Mouse (Mus musculus): ENCODE measurements around the gene Taar7b. TPM values are rescaled to one million over a fixed set of nuclear protein-coding genes. Genes with fewer than 3 reads are reported as not detected.
A peak's percentile ranks its signal among the peaks of the same experiment; 100 is the strongest.

Gene Taar7b
- polyA plus RNA-seq (2016; fragmentation: Nextera tagmentation; extraction: Ambion mirVana), result not detected in 2 replicates

- H3K4me1 ChIP-seq (replicated peaks), result no peaks in the 10 kb centered on the region
- 89% methylated on average over 1 of the region's 1 CpGs for WGBS
- DNase-seq (ENCODE audit: low spot score), result no peak
- no peaks in the 10 kb centered on the region for H3K36me3 ChIP-seq
- H3K9me3 ChIP-seq, result no peaks in the 10 kb centered on the region
- H3K27me3 ChIP-seq (ENCODE audit: insufficient read depth, poor library complexity, severe bottlenecking), result no peaks in the 10 kb centered on the region
- H3K27ac ChIP-seq, result no peak within 1 kb of the TSS
- no peak within 1 kb of the TSS for H3K4me3 ChIP-seq
Observed at GRCm38 (mm10) chr10:23999639-24000038, at the start of gene Taar7b. Gene Taar7b, plus strand, starts transcription at chr10:23999939.

- no peak overlapping the region for H3K27ac ChIP-seq
- WGBS, result 88% methylated on average over 6 of the region's 6 CpGs
- DNase-seq (ENCODE audit: low spot score), result no peak
- no peak overlapping the region for H3K4me3 ChIP-seq
- no peaks in the 10 kb centered on the region for H3K27me3 ChIP-seq (ENCODE audit: insufficient read depth, poor library complexity, severe bottlenecking)
- no peaks in the 10 kb centered on the region for H3K4me1 ChIP-seq (replicated peaks)
- no peaks in the 10 kb centered on the region for H3K36me3 ChIP-seq
- no peaks in the 10 kb centered on the region for H3K9me3 ChIP-seq
Observed at GRCm38 (mm10) chr10:23951714-23952113, 48.0 kb upstream of the Taar7b start.

GRCm38 (mm10) chr10:23959071-23959470, 40.7 kb upstream of the Taar7b start:
- 75% methylated on average over 3 of the region's 3 CpGs for WGBS
- H3K27me3 ChIP-seq (ENCODE audit: insufficient read depth, poor library complexity, severe bottlenecking), result no peaks in the 10 kb centered on the region
- H3K4me1 ChIP-seq (replicated peaks), result no peaks in the 10 kb centered on the region

GRCm38 (mm10) chr10:23960444-23960915, 39.3 kb upstream of the Taar7b start, which contains the start of gene Taar4:
Gene Taar4, plus strand, starts transcription at chr10:23960494.
- Histone ChIP-seq H3K27me3 (ENCODE audit: insufficient read depth, poor library complexity, severe bottlenecking) (no peaks in the 10 kb centered on the region), H3K4me3 (no peak within 1 kb of the TSS), H3K27ac (no peak within 1 kb of the TSS), H3K4me1 (replicated peaks) (no peaks in the 10 kb centered on the region), H3K9me3 (no peaks in the 10 kb centered on the region), H3K36me3 (no peaks in the 10 kb centered on the region)
- 93% methylated on average over 13 of the region's 13 CpGs for WGBS
- DNase-seq (ENCODE audit: low spot score), result no peak

More at GRCm38 (mm10) chr10:23959071-23959470, 40.7 kb upstream of the Taar7b start:
- DNase-seq (ENCODE audit: low spot score), result no peak
- no peaks in the 10 kb centered on the region for H3K36me3 ChIP-seq
- no peaks in the 10 kb centered on the region for H3K9me3 ChIP-seq
- H3K4me3 ChIP-seq, result no peak overlapping the region
- no peak overlapping the region for H3K27ac ChIP-seq

GRCm38 (mm10) chr10:23963444-23963843, 36.3 kb upstream of the Taar7b start:
- Histone ChIP-seq H3K27me3 (ENCODE audit: insufficient read depth, poor library complexity, severe bottlenecking) (no peaks in the 10 kb centered on the region), H3K4me1 (replicated peaks) (no peaks in the 10 kb centered on the region), H3K9me3 (no peaks in the 10 kb centered on the region), H3K27ac (no peak overlapping the region), H3K4me3 (no peak overlapping the region), H3K36me3 (no peaks in the 10 kb centered on the region)
- 77% methylated on average over 3 of the region's 3 CpGs for WGBS
- no peak for DNase-seq (ENCODE audit: low spot score)

- Histone ChIP-seq H3K36me3 (no peaks in the 10 kb centered on the region), H3K27ac (no peak overlapping the region), H3K27me3 (ENCODE audit: insufficient read depth, poor library complexity, severe bottlenecking) (no peaks in the 10 kb centered on the region), H3K4me3 (no peak overlapping the region), H3K9me3 (no peaks in the 10 kb centered on the region), H3K4me1 (replicated peaks) (no peaks in the 10 kb centered on the region)
- no peak for DNase-seq (ENCODE audit: low spot score)
- WGBS, result 87% methylated on average over 6 of the region's 6 CpGs
Observed at GRCm38 (mm10) chr10:23964921-23965610, 34.7 kb upstream of the Taar7b start.

- Histone ChIP-seq H3K9me3 (no peaks in the 10 kb centered on the region), H3K4me1 (replicated peaks) (no peaks in the 10 kb centered on the region), H3K36me3 (no peaks in the 10 kb centered on the region), H3K27ac (no peak within 1 kb of the TSS), H3K4me3 (no peak within 1 kb of the TSS), H3K27me3 (ENCODE audit: insufficient read depth, poor library complexity, severe bottlenecking) (no peaks in the 10 kb centered on the region)
- 89% methylated on average over 11 of the region's 11 CpGs for WGBS
- no peak for DNase-seq (ENCODE audit: low spot score)
Observed at GRCm38 (mm10) chr10:23970656-23971165, 29.0 kb upstream of the Taar7b start, which contains the start of gene Taar5. Gene Taar5, plus strand, starts transcription at chr10:23970706.

- WGBS, result 88% methylated on average over 5 of the region's 5 CpGs
Observed at GRCm38 (mm10) chr10:23971256-23971655, 28.5 kb upstream of the Taar7b start.

GRCm38 (mm10) chr10:23977958-23978357, 21.8 kb upstream of the Taar7b start:
- Histone ChIP-seq H3K27ac (no peak overlapping the region), H3K36me3 (no peaks in the 10 kb centered on the region), H3K27me3 (ENCODE audit: insufficient read depth, poor library complexity, severe bottlenecking) (no peaks in the 10 kb centered on the region), H3K4me1 (replicated peaks) (0 out of 2 replicates have a peak, but pooled peaks cover 3% of the 10 kb centered on the region), H3K4me3 (no peak overlapping the region), H3K9me3 (no peaks in the 10 kb centered on the region)
- DNase-seq (ENCODE audit: low spot score), result no peak
- 37% methylated on average over 4 of the region's 4 CpGs for WGBS

More at GRCm38 (mm10) chr10:23971256-23971655, 28.5 kb upstream of the Taar7b start:
- no peak for DNase-seq (ENCODE audit: low spot score)
- Histone ChIP-seq H3K9me3 (no peaks in the 10 kb centered on the region), H3K4me1 (replicated peaks) (no peaks in the 10 kb centered on the region), H3K27ac (no peak overlapping the region), H3K27me3 (ENCODE audit: insufficient read depth, poor library complexity, severe bottlenecking) (no peaks in the 10 kb centered on the region), H3K4me3 (no peak overlapping the region), H3K36me3 (no peaks in the 10 kb centered on the region)

GRCm38 (mm10) chr10:23978901-23979705, 20.6 kb upstream of the Taar7b start:
- 46% methylated on average over 16 of the region's 16 CpGs for WGBS
- no peak overlapping the region for H3K27ac ChIP-seq
- no peaks in the 10 kb centered on the region for H3K36me3 ChIP-seq
- peaks cover 7% of the 10 kb centered on the region; the same call in 1 of the 2 replicates for H3K4me1 ChIP-seq (replicated peaks)
- no peaks in the 10 kb centered on the region for H3K9me3 ChIP-seq
- no peaks in the 10 kb centered on the region for H3K27me3 ChIP-seq (ENCODE audit: insufficient read depth, poor library complexity, severe bottlenecking)
- DNase-seq (ENCODE audit: low spot score), result peak; percentile 80
- H3K4me3 ChIP-seq, result no peak overlapping the region

- Histone ChIP-seq H3K36me3 (no peaks in the 10 kb centered on the region), H3K9me3 (peaks cover 3% of the 10 kb centered on the region; the same call in 1 of the 2 replicates), H3K27ac (no peak within 1 kb of the TSS), H3K27me3 (ENCODE audit: insufficient read depth, poor library complexity, severe bottlenecking) (no peaks in the 10 kb centered on the region), H3K4me3 (no peak within 1 kb of the TSS), H3K4me1 (replicated peaks) (peaks cover 7% of the 10 kb centered on the region; the same call in 1 of the 2 replicates)
- DNase-seq (ENCODE audit: low spot score), result no peak
- WGBS, result 68% methylated on average over 8 of the region's 8 CpGs
Observed at GRCm38 (mm10) chr10:23985546-23985945, 14.2 kb upstream of the Taar7b start, which contains the start of gene Taar6. Gene Taar6, minus strand, starts transcription at chr10:23985646.

- 88% methylated on average over 5 of the region's 5 CpGs for WGBS
- Histone ChIP-seq H3K4me3 (no peak overlapping the region), H3K27ac (no peak overlapping the region), H3K27me3 (ENCODE audit: insufficient read depth, poor library complexity, severe bottlenecking) (no peaks in the 10 kb centered on the region), H3K4me1 (replicated peaks) (peaks cover 7% of the 10 kb centered on the region; the same call in 1 of the 2 replicates), H3K36me3 (no peaks in the 10 kb centered on the region), H3K9me3 (peaks cover 3% of the 10 kb centered on the region; the same call in 1 of the 2 replicates)
- DNase-seq (ENCODE audit: low spot score), result no peak
Observed at GRCm38 (mm10) chr10:23986419-23986818, 13.3 kb upstream of the Taar7b start.

Measured in hindbrain, embryonic 10.5 days (tissue).